Mouse (Mus musculus) naive thymus-derived CD4-positive, alpha-beta T cell, adult 2 months (primary cell): ENCODE data around the gene Arsg.

Source experiments
- DNase-seq: peaks from one replicate; pipeline ENCODE4 v3.0.0-alpha.2; 2011; ENCODE audit warnings: low read depth

The Arsg gene

GRCm38 (mm10) chr11:109473171-109474085, at the start of gene Arsg, which contains the start of gene Slc16a6:
TSS of gene Arsg (plus strand) at chr11:109473374.
TSS of gene Slc16a6 (minus strand) at chr11:109473598.
- DNase-seq, result peak; percentile 93

GRCm38 (mm10) chr11:109425392-109426271, 47.5 kb upstream of the Arsg start, which contains the start of gene Amz2:
TSS of gene Amz2 (plus strand) at chr11:109425946.
- DNase-seq, result peak; percentile 100

GRCm38 (mm10) chr11:109426272-109426586, 46.9 kb upstream of the Arsg start:
- DNase-seq, result no peak

GRCm38 (mm10) chr11:109427353-109427752, 45.8 kb upstream of the Arsg start:
- DNase-seq, result no peak

- no peak for DNase-seq
Observed at GRCm38 (mm10) chr11:109434233-109434798, 38.9 kb upstream of the Arsg start.

GRCm38 (mm10) chr11:109436889-109437288, 36.3 kb upstream of the Arsg start:
- DNase-seq, result no peak

- DNase-seq, result no peak
Observed at GRCm38 (mm10) chr11:109439209-109439608, 34.0 kb upstream of the Arsg start.

- peak; percentile 81 for DNase-seq
Observed at GRCm38 (mm10) chr11:109439829-109440340, 33.3 kb upstream of the Arsg start.

- no peak for DNase-seq
Observed at GRCm38 (mm10) chr11:109440641-109441040, 32.5 kb upstream of the Arsg start.

GRCm38 (mm10) chr11:109441119-109441518, 32.1 kb upstream of the Arsg start:
- DNase-seq, result peak; percentile 85

GRCm38 (mm10) chr11:109442166-109442730, 30.9 kb upstream of the Arsg start:
- peak; percentile 11 for DNase-seq

- no peak for DNase-seq
Observed at GRCm38 (mm10) chr11:109443468-109444263, 29.5 kb upstream of the Arsg start.

GRCm38 (mm10) chr11:109444600-109444999, 28.6 kb upstream of the Arsg start:
- DNase-seq, result peak; percentile 58

- DNase-seq, result peak; percentile 87
Observed at GRCm38 (mm10) chr11:109445438-109446035, 27.6 kb upstream of the Arsg start.

- no peak for DNase-seq
Observed at GRCm38 (mm10) chr11:109451169-109451568, 22.0 kb upstream of the Arsg start.

- DNase-seq, result no peak
Observed at GRCm38 (mm10) chr11:109456261-109456660, 16.9 kb upstream of the Arsg start.

- DNase-seq, result no peak
Observed at GRCm38 (mm10) chr11:109458165-109458564, 15.0 kb upstream of the Arsg start.

- no peak for DNase-seq
Observed at GRCm38 (mm10) chr11:109460586-109460985, 12.6 kb upstream of the Arsg start.

- no peak for DNase-seq
Observed at GRCm38 (mm10) chr11:109465068-109465467, 8.1 kb upstream of the Arsg start.

- no peak for DNase-seq
Observed at GRCm38 (mm10) chr11:109466987-109467386, 6.2 kb upstream of the Arsg start.
